Mouse (Mus musculus) MEL (cell line): ENCODE data around the gene Trim75. TPM values are rescaled to one million over a fixed set of nuclear protein-coding genes. Genes with fewer than 3 reads are reported as not detected.

Experiments used
- DNase-seq: peaks from one replicate; pipeline ENCODE4 v3.0.0; 2011; ENCODE audit warnings: low read depth, low spot score
- H3K27ac ChIP-seq: 2 replicates; pipeline ENCODE4 v1.5.1; 2012; ENCODE audit warnings: low read depth, mild to moderate bottlenecking, control low read depth, low read length, moderate library complexity; ENCODE audit not compliant: control insufficient read depth
- H3K27me3 ChIP-seq, 2 experiments: fragments of 150-350 bp in 1 of 2; sonication (generic) in 1 of 2; 2 replicates each; pipeline ENCODE4 v1.6.1; 2012; ENCODE audit warnings: low read length in 2 of 2, mild to moderate bottlenecking in 2 of 2, improper control_type of control experiment in 1 of 2, moderate library complexity in 1 of 2; ENCODE audit not compliant: insufficient read depth in 2 of 2, control insufficient read depth in 1 of 2
- H3K36me3 ChIP-seq, 2 experiments: 2 replicates each; pipeline ENCODE4 v1.6.1; 2012 to 2014; ENCODE audit warnings: low read length in 2 of 2, improper control_type of control experiment in 1 of 2, inconsistent platforms in 1 of 2, mild to moderate bottlenecking in 1 of 2; ENCODE audit not compliant: insufficient read depth in 2 of 2, control insufficient read depth in 1 of 2
- H3K4me1 ChIP-seq, 2 experiments: fragments of 150-350 bp in 1 of 2; sonication (generic) in 1 of 2; 2 replicates each; pipeline ENCODE4 v1.6.1; 2012; ENCODE audit warnings: low read length in 2 of 2, improper control_type of control experiment in 1 of 2, mild to moderate bottlenecking in 1 of 2; ENCODE audit not compliant: insufficient read depth in 2 of 2, control insufficient read depth in 1 of 2
- H3K4me3 ChIP-seq, 2 experiments: fragments of 150-350 bp in 1 of 2; sonication (generic) in 1 of 2; 2 replicates each; pipeline ENCODE4 v1.5.1; 2012; ENCODE audit warnings: low read depth in 2 of 2, low read length in 2 of 2, mild to moderate bottlenecking in 2 of 2, moderate library complexity in 2 of 2, control low read depth in 1 of 2, improper control_type of control experiment in 1 of 2; ENCODE audit not compliant: control insufficient read depth in 1 of 2, insufficient read depth in 1 of 2
- H3K79me2 ChIP-seq: 2 replicates; pipeline ENCODE4 v1.6.1; 2012; ENCODE audit warnings: mild to moderate bottlenecking, low read length, moderate library complexity; ENCODE audit not compliant: control insufficient read depth, poor library complexity, insufficient read depth
- H3K9ac ChIP-seq: 2 replicates; pipeline ENCODE4 v1.6.1; 2012; ENCODE audit warnings: low read depth, mild to moderate bottlenecking, control low read depth, low read length, moderate library complexity; ENCODE audit not compliant: control insufficient read depth, poor library complexity, severe bottlenecking
- H3K9me3 ChIP-seq: fragments of 150-350 bp; sonication (generic); replicated peaks from 2 replicates; pipeline ENCODE4 v1.6.1; 2012; ENCODE audit warnings: mild to moderate bottlenecking, low read length, improper control_type of control experiment, moderate library complexity; ENCODE audit not compliant: insufficient read depth
- CTCF ChIP-seq, 3 experiments: IDR thresholded peaks in 2 of 3; conservative IDR thresholded peaks in 1 of 3; 2 replicates each; pipeline ENCODE4 v1.5.1; 2011 to 2012; ENCODE audit warnings: low read length in 3 of 3, low read depth in 2 of 3, mild to moderate bottlenecking in 2 of 3, improper control_type of control experiment in 1 of 3, inconsistent platforms in 1 of 3, mixed read lengths in 1 of 3, moderate library complexity in 1 of 3; ENCODE audit not compliant: control insufficient read depth in 1 of 3, insufficient read depth in 1 of 3, poor library complexity in 1 of 3, severe bottlenecking in 1 of 3
- E2F4 ChIP-seq: IDR thresholded peaks from 2 replicates; pipeline ENCODE4 v1.6.1; 2011; ENCODE audit warnings: low read depth, low read length, improper control_type of control experiment, borderline replicate concordance
- ELF1 ChIP-seq: IDR thresholded peaks from 2 replicates; pipeline ENCODE4 v1.6.1; 2014; ENCODE audit warnings: low read depth, mild to moderate bottlenecking, inconsistent platforms, low read length, improper control_type of control experiment, moderate library complexity
- EP300 ChIP-seq, 2 experiments: IDR thresholded peaks; 2 replicates each; pipeline ENCODE4 v1.6.1; 2011; ENCODE audit warnings: improper control_type of control experiment in 2 of 2, low read length in 2 of 2, low read depth in 1 of 2, mild to moderate bottlenecking in 1 of 2
- ETS1 ChIP-seq: IDR thresholded peaks from 2 replicates; pipeline ENCODE4 v1.6.1; 2012; ENCODE audit warnings: low read depth, mild to moderate bottlenecking, inconsistent platforms, low read length, improper control_type of control experiment, moderate library complexity
- GABPA ChIP-seq: IDR thresholded peaks from 2 replicates; pipeline ENCODE4 v1.6.1; 2012; ENCODE audit warnings: low read depth, mild to moderate bottlenecking, inconsistent platforms, low read length, improper control_type of control experiment, moderate library complexity
- GATA1 ChIP-seq: IDR thresholded peaks from 2 replicates; pipeline ENCODE4 v1.6.1; 2011; ENCODE audit warnings: low read depth, low read length, improper control_type of control experiment
- HCFC1 ChIP-seq: IDR thresholded peaks from 2 replicates; pipeline ENCODE4 v1.6.1; 2012; ENCODE audit warnings: low read depth, mild to moderate bottlenecking, inconsistent platforms, low read length, improper control_type of control experiment, moderate library complexity
- KAT2A ChIP-seq: conservative IDR thresholded peaks from 2 replicates; pipeline ENCODE4 v1.6.1; 2012; ENCODE audit warnings: low read depth, low read length, improper control_type of control experiment, inconsistent platforms
- MAFK ChIP-seq: IDR thresholded peaks from 2 replicates; pipeline ENCODE4 v1.6.1; 2011; ENCODE audit warnings: low read depth, mild to moderate bottlenecking, low read length, improper control_type of control experiment, borderline replicate concordance
- MAX ChIP-seq: IDR thresholded peaks from 2 replicates; pipeline ENCODE4 v1.6.1; 2011; ENCODE audit warnings: low read length, improper control_type of control experiment
- MAZ ChIP-seq: IDR thresholded peaks from 2 replicates; pipeline ENCODE4 v1.6.1; 2012; ENCODE audit warnings: low read depth, mild to moderate bottlenecking, inconsistent platforms, low read length, improper control_type of control experiment
- MXI1 ChIP-seq: IDR thresholded peaks from 2 replicates; pipeline ENCODE4 v1.6.1; 2011; ENCODE audit warnings: mild to moderate bottlenecking, low read depth, low read length, improper control_type of control experiment
- MYC ChIP-seq: IDR thresholded peaks from 2 replicates; pipeline ENCODE4 v1.6.1; 2011; ENCODE audit warnings: low read depth, mild to moderate bottlenecking, low read length, improper control_type of control experiment, moderate library complexity
- NRF1 ChIP-seq: IDR thresholded peaks from 2 replicates; pipeline ENCODE4 v1.6.1; 2014; ENCODE audit warnings: low read depth, mild to moderate bottlenecking, inconsistent platforms, low read length, improper control_type of control experiment, moderate library complexity; ENCODE audit not compliant: poor library complexity, insufficient read depth, severe bottlenecking
- POLR2AphosphoS2 ChIP-seq: IDR thresholded peaks from 2 replicates; pipeline ENCODE4 v1.6.1; 2011; ENCODE audit warnings: low read length, improper control_type of control experiment
- RCOR1 ChIP-seq: IDR thresholded peaks from 2 replicates; pipeline ENCODE4 v1.6.1; 2012; ENCODE audit warnings: low read depth, mild to moderate bottlenecking, inconsistent platforms, low read length, improper control_type of control experiment
- SIN3A ChIP-seq: IDR thresholded peaks from 2 replicates; pipeline ENCODE4 v1.6.1; 2012; ENCODE audit warnings: low read length, improper control_type of control experiment, inconsistent platforms
- TAL1 ChIP-seq: IDR thresholded peaks from 2 replicates; pipeline ENCODE4 v1.6.1; 2012; ENCODE audit warnings: mild to moderate bottlenecking, inconsistent platforms, low read length, moderate library complexity, mixed read lengths
- TCF12 ChIP-seq: IDR thresholded peaks from 2 replicates; pipeline ENCODE4 v1.6.1; 2014; ENCODE audit warnings: low read depth, mild to moderate bottlenecking, inconsistent platforms, low read length, improper control_type of control experiment, moderate library complexity
- UBTF ChIP-seq: IDR thresholded peaks from 2 replicates; pipeline ENCODE4 v1.6.1; 2012; ENCODE audit warnings: low read depth, mild to moderate bottlenecking, inconsistent platforms, low read length, improper control_type of control experiment, moderate library complexity, borderline replicate concordance; ENCODE audit not compliant: insufficient read depth
- USF2 ChIP-seq, 2 experiments: IDR thresholded peaks; 2 replicates each; pipeline ENCODE4 v1.6.1; 2011 to 2012; ENCODE audit warnings: improper control_type of control experiment in 2 of 2, low read length in 2 of 2, borderline replicate concordance in 1 of 2, inconsistent platforms in 1 of 2, low read depth in 1 of 2, mild to moderate bottlenecking in 1 of 2; ENCODE audit not compliant: insufficient read depth in 1 of 2
- ZNF384 ChIP-seq: IDR thresholded peaks from 2 replicates; pipeline ENCODE4 v1.6.1; 2012; ENCODE audit warnings: low read depth, mild to moderate bottlenecking, inconsistent platforms, low read length, improper control_type of control experiment
- polyA plus RNA-seq, 2 experiments: library from polyadenylated mRNA; stranded (reverse) in 1 of 2; unstranded in 1 of 2; fragments of >175 nt in 1 of 2; fragments of >200 nt in 1 of 2; gene quantifications; 2 replicates each; pipeline versions ENCODE4 v1.2.1 to v1.2.4; 2012; ENCODE audit warnings: low replicate concordance in 2 of 2, low read depth in 1 of 2; ENCODE audit not compliant: insufficient read length in 2 of 2, insufficient read depth in 1 of 2, missing spikeins in 1 of 2
- total RNA-seq: library from RNA; depleted of rRNA; stranded (reverse); fragments of 300-350 nt; gene quantifications from 2 replicates; pipeline ENCODE4 v1.2.3, GENCODE M21; 2012; rRNA removed

The Trim75 gene
- total and polyA plus RNA-seq, 3 experiments = not detected

- peaks cover 0 to 13% of the 10 kb centered on the region in 2 experiments; a peak in 2 of 4 replicates for H3K4me1 ChIP-seq
- H3K9me3 ChIP-seq = no peaks in the 10 kb centered on the region
- H3K79me2 ChIP-seq = no peaks in the 10 kb centered on the region
- no peak overlapping the region for H3K4me3 ChIP-seq
- H3K27ac ChIP-seq = no peak overlapping the region
- H3K27me3 ChIP-seq = no peaks in the 10 kb centered on the region
- H3K36me3 ChIP-seq = peaks cover 0 to 3% of the 10 kb centered on the region in 2 experiments; a peak in 1 of 4 replicates
- H3K9ac ChIP-seq = no peak overlapping the region
- no peak for DNase-seq
- TF ChIP-seq UBTF = no peak
- TF ChIP-seq GABPA = no peak
- TF ChIP-seq SIN3A = no peak
- no peak for TF ChIP-seq MAX
- no peak for TF ChIP-seq E2F4
- no peak for TF ChIP-seq TAL1
- no peak for TF ChIP-seq POLR2AphosphoS2
- TF ChIP-seq HCFC1 = no peak
- TF ChIP-seq MAFK = no peak
- no peak for TF ChIP-seq ELF1
- TF ChIP-seq MAZ = no peak
- no peak for TF ChIP-seq USF2 (IDR thresholded peaks at IDR 0.05; ENCODE audit: borderline replicate concordance in 1 of 2, insufficient read depth in 1 of 2, low read depth in 1 of 2, low read length in 2 of 2)
- no peak for TF ChIP-seq NRF1
- TF ChIP-seq EP300 (IDR thresholded peaks at IDR 0.05; ENCODE audit: low read depth in 1 of 2, low read length in 2 of 2) = no peak
- no peak for TF ChIP-seq TCF12
- no peak for TF ChIP-seq ZNF384
- no peak for TF ChIP-seq GATA1
- TF ChIP-seq CTCF (IDR thresholded peaks at IDR 0.05 in 2 of 3, conservative IDR thresholded peaks at IDR 0.05 in 1 of 3; ENCODE audit: control insufficient read depth in 1 of 3, insufficient read depth in 1 of 3, low read depth in 2 of 3, low read length in 3 of 3, poor library complexity in 1 of 3, severe bottlenecking in 1 of 3) = no peak
- no peak for TF ChIP-seq MXI1
- TF ChIP-seq RCOR1 = no peak
Observed at GRCm38 (mm10) chr8:64941019-64941418, 46.6 kb downstream of the Trim75 start.

DNA sequence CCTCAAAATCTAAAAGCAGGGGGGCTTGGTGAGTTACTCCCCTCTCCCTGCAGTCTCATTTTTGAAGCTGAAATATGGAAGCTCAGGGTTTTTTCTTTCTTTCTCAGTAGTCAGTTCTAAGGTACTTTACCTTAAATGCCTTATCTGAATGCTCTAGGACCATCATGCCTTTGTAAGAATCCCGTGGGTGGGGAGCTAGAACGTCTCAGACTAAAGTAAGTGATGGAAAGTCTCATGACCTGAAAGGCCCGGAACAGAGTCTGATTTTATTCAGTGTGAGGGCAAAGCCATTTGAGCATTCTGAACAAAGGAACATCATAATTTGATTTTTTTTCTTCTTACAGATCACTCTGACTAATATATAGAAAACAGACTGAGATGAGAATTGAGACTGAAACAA is 52.6 kb downstream of the Trim75 start:
- Histone ChIP-seq H3K4me3 (no peak overlapping the region), H3K79me2 (no peaks in the 10 kb centered on the region), H3K9me3 (no peaks in the 10 kb centered on the region), H3K27me3 (no peaks in the 10 kb centered on the region), H3K27ac (no peak overlapping the region), H3K9ac (no peak overlapping the region), H3K36me3 (no peaks in the 10 kb centered on the region), H3K4me1 (no peaks in the 10 kb centered on the region)
- no peak for DNase-seq
- TF ChIP-seq ETS1 (no peak), MYC (no peak), KAT2A (no peak)

Other genes with a start within 250 kb of the Trim75 start
- gene Klhl2, start 137.8 kb downstream of the Trim75 start, total RNA-seq = 11.1 and 12.1 TPM in 2 replicates
- gene Klhl2, start 137.8 kb downstream of the Trim75 start, polyA plus RNA-seq = 10 to 100 TPM in 1 of 2 experiments, not detected in 1; 11.5 TPM
- gene Tmem192, start 40.6 kb downstream of the Trim75 start, total RNA-seq = 6.3 and 7.0 TPM in 2 replicates
- gene Tmem192, start 40.6 kb downstream of the Trim75 start, polyA plus RNA-seq = 10 to 100 TPM in 1 of 2 experiments, not detected in 1; 24.9 TPM
- not detected in 2 replicates for gene Trim61, start 30.7 kb upstream of the Trim75 start, total RNA-seq
- not detected for gene Trim61, start 30.7 kb upstream of the Trim75 start, polyA plus RNA-seq
- not detected in 2 replicates for gene Trim60, start 30.8 kb upstream of the Trim75 start, total RNA-seq
- gene Trim60, start 30.8 kb upstream of the Trim75 start, polyA plus RNA-seq = not detected
- not detected in 2 replicates for gene Apela, start 49.5 kb upstream of the Trim75 start, total RNA-seq
- gene Apela, start 49.5 kb upstream of the Trim75 start, polyA plus RNA-seq = not detected
- not detected in 2 replicates for gene Gm10663, start 87.2 kb upstream of the Trim75 start, total RNA-seq
- gene Gm10663, start 87.2 kb upstream of the Trim75 start, polyA plus RNA-seq = not detected
- not detected in 2 replicates for gene BC030870, start 141.7 kb upstream of the Trim75 start, total RNA-seq
- gene BC030870, start 141.7 kb upstream of the Trim75 start, polyA plus RNA-seq = not detected